Mouse (Mus musculus): ENCODE measurements around the gene Itpr1.

Itpr1 gene

DNA sequence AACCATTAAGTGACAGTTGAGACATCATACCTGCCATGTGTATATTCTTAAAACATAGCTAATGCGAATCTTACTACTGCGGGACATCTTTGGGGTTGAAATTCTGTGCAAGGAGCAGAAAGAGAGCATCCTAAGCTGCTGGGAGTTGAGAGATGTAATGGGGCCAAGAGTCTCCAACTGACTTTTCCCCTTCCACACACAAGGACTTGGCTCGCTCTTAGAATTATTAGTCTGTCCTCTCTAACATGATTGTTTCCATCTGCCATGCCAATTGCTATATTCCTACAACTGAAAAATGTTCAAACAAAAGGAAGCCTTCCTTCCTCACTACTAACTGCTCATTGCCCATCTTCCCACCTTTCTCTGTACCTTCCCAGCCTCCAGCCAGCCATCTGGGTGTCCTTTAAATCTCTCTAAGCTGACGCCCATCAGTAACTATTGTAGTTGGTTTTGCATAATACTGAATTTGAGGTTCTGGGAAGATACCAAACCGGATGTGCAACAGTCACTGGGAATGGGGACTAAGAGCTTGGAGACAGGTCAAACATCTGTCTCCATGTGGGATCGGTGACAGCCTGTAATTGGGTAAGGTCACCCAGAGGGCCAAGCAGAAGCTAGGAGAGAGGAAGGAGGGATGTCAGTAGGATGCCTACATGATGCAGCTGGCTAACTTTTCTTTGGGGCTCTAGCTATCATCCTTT lies 177.9 kb downstream of the Itpr1 start:
- DNase-seq (ENCODE audit: low spot score in 2 of 2): no peak

- DNase-seq (ENCODE audit: low spot score in 2 of 2): no peak
These were observed 180.2 kb downstream of the Itpr1 start for GRCm38 (mm10) chr6:108393131-108393530.

- no peak for DNase-seq (ENCODE audit: low spot score in 2 of 2)
These were observed 185.1 kb downstream of the Itpr1 start for GRCm38 (mm10) chr6:108397956-108398355.

GRCm38 (mm10) chr6:108401412-108401955 lies 188.6 kb downstream of the Itpr1 start:
- DNase-seq (ENCODE audit: low spot score in 2 of 2): no peak

DNA sequence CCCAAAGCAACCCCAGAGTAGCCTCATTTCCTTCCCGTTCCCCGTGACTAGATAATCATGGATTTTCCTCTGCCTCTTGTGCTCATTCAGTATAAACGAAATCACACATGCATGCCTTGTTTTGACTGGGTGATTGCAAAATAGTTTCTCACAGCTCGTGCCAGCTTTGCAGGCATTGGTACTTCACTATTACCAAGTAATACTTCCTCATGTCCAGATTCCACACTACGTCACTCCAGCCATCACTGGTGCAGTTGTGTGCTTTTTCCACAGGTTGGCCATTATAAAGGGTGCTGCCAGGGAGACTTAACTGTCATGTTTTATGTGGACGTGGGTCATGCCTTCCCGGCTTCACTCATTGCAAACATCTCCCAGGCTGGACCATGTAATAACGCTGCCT lies 191.8 kb downstream of the Itpr1 start:
- DNase-seq (ENCODE audit: low spot score in 2 of 2): no peak

DNA sequence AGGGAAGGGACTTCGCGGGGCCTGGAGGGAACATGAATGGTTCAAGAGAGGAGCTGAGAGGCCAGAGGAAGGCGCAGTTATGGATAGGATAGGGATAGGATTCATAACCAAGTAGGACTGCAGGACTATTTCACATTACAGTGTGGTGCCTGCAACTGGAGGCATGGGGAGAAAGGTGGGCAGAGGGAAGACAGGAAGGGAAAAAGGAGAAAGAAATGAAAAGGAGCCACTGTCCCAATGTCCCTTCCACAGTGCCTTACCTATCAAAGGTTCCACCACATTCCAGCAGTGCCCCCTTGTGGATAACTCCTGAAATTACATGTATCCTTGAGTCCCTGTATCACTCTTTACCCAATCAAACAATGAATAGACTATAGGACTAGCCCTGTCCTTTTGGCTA lies 195.2 kb downstream of the Itpr1 start:
- peak in 1 of 2 experiments; percentile 26 for DNase-seq (ENCODE audit: low spot score in 2 of 2)

GRCm38 (mm10) chr6:108408726-108409125 lies 195.8 kb downstream of the Itpr1 start:
- no peak for DNase-seq (ENCODE audit: low spot score in 2 of 2)

DNA sequence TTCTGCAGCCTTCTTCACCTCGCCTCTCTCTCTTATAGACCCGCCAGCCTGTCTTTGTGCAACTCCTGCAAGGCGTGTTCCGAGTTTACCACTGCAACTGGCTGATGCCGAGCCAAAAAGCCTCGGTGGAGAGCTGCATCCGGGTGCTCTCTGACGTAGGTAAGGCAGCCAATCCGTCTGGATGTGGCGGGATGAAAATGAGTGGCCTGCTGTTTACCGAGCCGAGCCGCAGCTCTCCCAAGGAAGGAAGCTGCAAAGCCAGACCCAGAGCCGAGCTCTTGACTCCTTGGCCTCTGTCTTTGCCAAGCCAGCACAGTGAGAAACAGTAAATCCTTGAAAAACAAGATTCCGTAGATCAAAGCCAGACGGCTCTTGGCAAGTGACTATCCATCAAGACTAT lies 197.9 kb downstream of the Itpr1 start:
- DNase-seq (ENCODE audit: low spot score in 2 of 2): no peak

DNA sequence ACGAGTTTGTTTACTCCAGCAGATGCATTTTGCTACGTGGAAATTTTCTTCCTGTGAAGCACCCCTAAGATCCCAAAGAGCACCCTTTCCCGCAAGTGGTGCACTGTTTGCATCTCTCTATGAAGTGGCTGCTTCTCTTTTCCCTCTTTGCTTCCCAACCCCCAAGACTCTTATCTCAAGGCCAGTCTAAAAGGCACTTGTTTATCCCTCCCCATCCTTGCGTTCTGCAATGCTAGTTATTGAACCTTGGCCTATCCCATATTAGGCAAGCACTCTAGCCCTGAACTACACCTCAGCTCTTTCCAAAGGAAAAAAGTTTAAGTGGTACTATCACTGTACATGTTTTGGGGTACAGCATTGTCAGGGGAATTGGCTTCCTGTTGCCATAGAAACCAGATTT lies 198.3 kb downstream of the Itpr1 start:
- no peak for DNase-seq (ENCODE audit: low spot score in 2 of 2)

- DNase-seq (ENCODE audit: low spot score in 2 of 2): no peak
These were observed 200.1 kb downstream of the Itpr1 start for GRCm38 (mm10) chr6:108413006-108413405.

DNA sequence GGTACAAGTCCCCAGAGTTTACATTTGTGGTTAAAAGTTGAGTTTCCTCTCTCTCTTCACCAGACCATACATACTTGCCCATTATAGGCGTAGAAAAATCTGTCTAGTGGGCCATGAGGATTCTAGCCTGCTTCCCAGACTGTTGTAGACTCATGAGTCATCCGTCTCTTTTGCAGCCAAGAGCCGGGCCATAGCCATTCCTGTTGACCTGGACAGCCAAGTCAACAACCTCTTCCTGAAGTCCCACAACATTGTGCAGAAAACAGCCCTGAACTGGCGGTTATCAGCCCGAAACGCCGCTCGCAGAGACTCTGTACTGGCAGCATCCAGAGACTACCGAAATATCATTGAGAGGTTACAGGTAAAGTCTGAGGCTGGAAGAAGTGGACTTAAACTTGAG lies 200.7 kb downstream of the Itpr1 start:
- DNase-seq (ENCODE audit: low spot score in 2 of 2): no peak

- DNase-seq (ENCODE audit: low spot score in 2 of 2): no peak
These were observed 203.0 kb downstream of the Itpr1 start for GRCm38 (mm10) chr6:108415847-108416246.

- peak; percentile 25 to 52 for DNase-seq (ENCODE audit: low spot score in 2 of 2)
These were observed 204.6 kb downstream of the Itpr1 start for GRCm38 (mm10) chr6:108417508-108417907.

GRCm38 (mm10) chr6:108418218-108418617 lies 205.3 kb downstream of the Itpr1 start:
- no peak for DNase-seq (ENCODE audit: low spot score in 2 of 2)

DNA sequence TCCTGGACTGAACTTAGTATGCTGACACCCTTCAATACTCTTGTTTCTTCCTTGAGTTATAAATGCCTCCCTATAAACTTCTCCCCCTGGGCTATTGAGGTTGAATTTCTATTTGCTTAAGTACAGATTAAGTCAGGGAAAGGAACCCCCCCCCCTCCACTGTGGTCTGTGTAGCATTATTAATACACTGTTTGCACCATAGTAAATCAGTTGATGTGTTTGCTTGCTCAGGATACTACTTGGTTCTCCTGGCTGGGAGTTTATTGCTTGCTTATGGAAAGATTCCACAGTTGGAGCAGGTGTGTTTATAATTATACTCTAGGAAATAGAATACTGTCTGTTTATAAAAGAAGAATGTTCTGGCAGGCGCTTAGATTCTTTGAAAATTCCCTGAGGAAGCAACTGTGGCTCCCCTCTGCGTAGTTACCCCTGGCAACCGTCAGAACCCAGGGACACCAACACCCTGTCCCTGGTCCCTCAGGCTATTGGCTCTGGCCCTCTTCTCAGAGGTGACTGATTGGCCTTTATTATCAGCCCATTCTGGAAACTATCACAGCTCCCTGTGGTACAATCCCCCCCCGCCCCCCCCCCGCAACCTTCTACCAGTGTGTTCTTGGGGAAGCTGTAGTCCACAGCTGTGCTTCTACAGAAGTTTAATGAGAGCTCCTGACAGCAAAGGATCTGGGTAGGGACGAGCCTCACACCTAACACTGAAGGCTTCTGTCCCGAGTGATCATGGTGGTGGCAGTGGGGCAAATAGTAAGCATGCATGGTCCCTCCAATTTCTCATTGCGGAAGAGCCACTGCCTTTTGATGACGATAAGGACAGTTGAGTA lies 212.1 kb downstream of the Itpr1 start:
- DNase-seq (ENCODE audit: low spot score in 2 of 2): no peak

DNA sequence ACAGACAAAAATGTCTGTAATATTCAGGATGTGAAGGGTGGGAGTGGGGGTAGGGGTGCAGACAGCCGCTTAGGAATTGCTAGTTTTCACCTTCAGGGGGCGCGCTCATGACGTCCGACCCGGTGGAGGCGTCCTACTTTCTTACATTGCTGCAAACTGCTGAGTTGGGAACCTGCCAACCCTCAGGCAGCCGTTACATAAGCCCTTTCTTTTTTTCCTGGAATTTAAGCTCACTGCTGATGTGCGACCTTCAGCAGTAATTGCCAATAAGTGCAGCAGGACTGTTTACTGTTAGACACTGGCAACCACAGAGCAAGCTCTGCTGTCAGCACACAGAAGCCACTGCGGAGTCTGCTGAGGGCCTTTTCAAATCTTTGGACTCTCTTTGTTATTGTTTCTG lies 213.9 kb downstream of the Itpr1 start:
- peak; percentile 72 to 88 for DNase-seq (ENCODE audit: low spot score in 2 of 2)

- DNase-seq (ENCODE audit: low spot score in 2 of 2): no peak
These were observed 215.5 kb downstream of the Itpr1 start for GRCm38 (mm10) chr6:108428383-108428782.

- no peak for DNase-seq (ENCODE audit: low spot score in 2 of 2)
These were observed 217.1 kb downstream of the Itpr1 start for GRCm38 (mm10) chr6:108429950-108430349.

- no peak for DNase-seq (ENCODE audit: low spot score in 2 of 2)
These were observed 218.3 kb downstream of the Itpr1 start for GRCm38 (mm10) chr6:108431193-108431592.

GRCm38 (mm10) chr6:108432836-108433235 lies 219.9 kb downstream of the Itpr1 start:
- no peak for DNase-seq (ENCODE audit: low spot score in 2 of 2)

DNA sequence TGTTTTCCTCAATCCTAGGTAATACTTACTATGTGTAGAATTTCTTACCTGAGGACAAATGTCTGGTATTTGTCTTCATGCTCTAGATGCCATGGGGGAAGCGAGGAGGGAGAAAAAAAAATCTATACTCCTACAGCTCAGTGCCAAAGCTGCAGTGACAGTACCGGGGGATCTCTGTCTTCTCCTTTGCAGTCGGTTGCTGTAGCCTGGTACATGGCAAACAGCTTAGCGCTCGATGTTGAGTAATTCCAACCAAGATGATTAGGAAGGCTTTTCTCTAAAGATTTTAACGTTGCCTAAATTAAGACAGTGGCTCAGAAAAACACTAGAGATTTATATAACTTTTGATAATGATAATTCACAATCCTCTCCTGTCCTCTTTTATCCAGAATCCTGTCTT lies 221.9 kb downstream of the Itpr1 start:
- DNase-seq (ENCODE audit: low spot score in 2 of 2): no peak

GRCm38 (mm10) chr6:108435467-108435866 lies 222.6 kb downstream of the Itpr1 start:
- no peak for DNase-seq (ENCODE audit: low spot score in 2 of 2)

- DNase-seq (ENCODE audit: low spot score in 2 of 2): no peak
These were observed 223.7 kb downstream of the Itpr1 start for GRCm38 (mm10) chr6:108436608-108437007.

All from frontal cortex, postnatal 25 days (tissue).